Mouse (Mus musculus): ENCODE measurements around the gene Marf1. TPM values are rescaled to one million over a fixed set of nuclear protein-coding genes. Genes with fewer than 3 reads are reported as not detected.
"Not testable (repeated sequence)": the region's sequence is repeated elsewhere in the genome, so short reads cannot be mapped to it uniquely, and the experiment has no call there.

The Marf1 gene
- total and polyA plus RNA-seq, 3 experiments = 19.9 to 28.1 (median 26.7) TPM

GRCm38 (mm10) chr16:14066571-14066970, 96.6 kb downstream of the Marf1 start:
- H3K4me3 ChIP-seq (replicated peaks in 1 of 3; ENCODE audit: low read depth in 2 of 3, low read length in 2 of 3, poor library complexity in 1 of 3); H3K36me3 ChIP-seq (replicated peaks in 1 of 2; ENCODE audit: control insufficient read depth in 1 of 2, insufficient read depth in 1 of 2, low read length in 1 of 2); H3K9ac ChIP-seq (ENCODE audit: insufficient read depth, low read depth); H3K27me3 ChIP-seq (replicated peaks); H3K27ac ChIP-seq (ENCODE audit: insufficient read depth, low read depth); H3K79me2 ChIP-seq (replicated peaks; ENCODE audit: control insufficient read depth, extremely low read depth, insufficient read depth, poor library complexity, severe bottlenecking); dilution Hi-C loops (cut with MboI; ENCODE audit: extremely low pct_ligation_motif_present, extremely low pct_unique_long_range_greater_than_20kb, low sequenced_read_pairs); DNase-seq (ENCODE audit: extremely low read depth); H3K9me3 ChIP-seq (replicated peaks; ENCODE audit: low read length); H3K4me1 ChIP-seq (ENCODE audit: control insufficient read depth in 1 of 2, insufficient read depth in 2 of 2); H3K4me2 ChIP-seq (ENCODE audit: insufficient read depth, low read depth, poor library complexity, severe bottlenecking); in situ Hi-C loops (cut with MboI; ENCODE audit: low pct_ligation_motif_present, low pct_unique_long_range_greater_than_20kb, low sequenced_read_pairs): not testable (repeated sequence)

DNA sequence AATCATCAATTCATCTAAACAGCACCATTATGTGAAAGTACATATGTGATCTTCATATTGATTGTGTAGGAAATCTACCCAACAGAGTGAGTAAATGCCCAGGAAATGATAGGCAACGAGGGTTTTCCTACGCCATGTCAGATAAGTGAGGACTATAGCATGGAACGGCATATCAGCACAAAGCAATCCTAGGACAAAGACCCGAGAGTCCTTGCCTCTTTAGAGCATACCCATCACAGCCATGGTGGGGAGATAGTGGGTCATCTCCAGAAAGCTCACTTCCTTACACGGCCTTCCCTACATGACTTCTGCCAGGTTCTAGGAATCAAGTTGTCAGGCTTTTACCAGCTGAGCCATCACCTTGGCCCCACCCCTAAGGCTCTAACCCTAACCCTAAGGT, 103.3 kb downstream of the Marf1 start:
- no peak overlapping the region for H3K27ac ChIP-seq (ENCODE audit: insufficient read depth, low read depth)
- no peak for TF ChIP-seq NRF1 (IDR thresholded peaks at IDR 0.05; ENCODE audit: low read depth, low read length)
- TF ChIP-seq UBTF (IDR thresholded peaks at IDR 0.05; ENCODE audit: low read depth, low read length) = no peak
- TF ChIP-seq ZNF384 (IDR thresholded peaks at IDR 0.05; ENCODE audit: low read depth, low read length) = 0 out of 2 replicates have a peak, but pooled peaks have one; percentile 1
- H3K79me2 ChIP-seq (replicated peaks; ENCODE audit: control insufficient read depth, extremely low read depth, insufficient read depth, poor library complexity, severe bottlenecking) = no peaks in the 10 kb centered on the region
- H3K36me3 ChIP-seq (replicated peaks in 1 of 2; ENCODE audit: control insufficient read depth in 1 of 2, insufficient read depth in 1 of 2, low read length in 1 of 2) = no peaks in the 10 kb centered on the region
- no peak overlapping the region for H3K4me2 ChIP-seq (ENCODE audit: insufficient read depth, low read depth, poor library complexity, severe bottlenecking)
- in situ Hi-C loops (cut with MboI; ENCODE audit: low pct_ligation_motif_present, low pct_unique_long_range_greater_than_20kb, low sequenced_read_pairs) = no loop called here
- no peaks in the 10 kb centered on the region for H3K27me3 ChIP-seq (replicated peaks)
- H3K4me3 ChIP-seq (replicated peaks in 1 of 3; ENCODE audit: low read depth in 2 of 3, low read length in 2 of 3, poor library complexity in 1 of 3) = no peak overlapping the region
- H3K4me1 ChIP-seq (ENCODE audit: control insufficient read depth in 1 of 2, insufficient read depth in 2 of 2) = no peaks in the 10 kb centered on the region
- no peak overlapping the region for H3K9ac ChIP-seq (ENCODE audit: insufficient read depth, low read depth)
- no peaks in the 10 kb centered on the region for H3K9me3 ChIP-seq (replicated peaks; ENCODE audit: low read length)
- DNase-seq (ENCODE audit: extremely low read depth) = no peak
- dilution Hi-C loops (cut with MboI; ENCODE audit: extremely low pct_ligation_motif_present, extremely low pct_unique_long_range_greater_than_20kb, low sequenced_read_pairs) = no loop called here

Other genes starting within 250 kb of the Marf1 start
- not detected in 2 replicates for gene 2900011O08Rik, start 176.7 kb downstream of the Marf1 start, total RNA-seq (2012; rRNA removed)
- not detected in 2 replicates for gene 2900011O08Rik, start 176.7 kb downstream of the Marf1 start, total RNA-seq (2014; rRNA removed)
- gene 2900011O08Rik, start 176.7 kb downstream of the Marf1 start, polyA plus RNA-seq (2012; ENCODE audit: insufficient read length, low read depth) = not detected in 2 replicates
- gene Ifitm7, start 176.5 kb downstream of the Marf1 start, total RNA-seq (2012; rRNA removed) = not detected in 2 replicates
- not detected in 2 replicates for gene Ifitm7, start 176.5 kb downstream of the Marf1 start, total RNA-seq (2014; rRNA removed)
- gene Ifitm7, start 176.5 kb downstream of the Marf1 start, polyA plus RNA-seq (2012; ENCODE audit: insufficient read length, low read depth) = not detected in 2 replicates
- 65.0 and 84.8 TPM in 2 replicates for gene Nde1, start 76 bp downstream of the Marf1 start, total RNA-seq (2012; rRNA removed)
- 62.1 and 68.6 TPM in 2 replicates for gene Nde1, start 76 bp downstream of the Marf1 start, total RNA-seq (2014; rRNA removed)
- 104 and 110 TPM in 2 replicates for gene Nde1, start 76 bp downstream of the Marf1 start, polyA plus RNA-seq (2012; ENCODE audit: insufficient read length, low read depth)
- 0.04 TPM in 2 replicates for gene Myh11, start 128.0 kb upstream of the Marf1 start, total RNA-seq (2012; rRNA removed)
- gene Myh11, start 128.0 kb upstream of the Marf1 start, total RNA-seq (2014; rRNA removed) = 0.04 and 0.05 TPM in 2 replicates
- gene Myh11, start 128.0 kb upstream of the Marf1 start, polyA plus RNA-seq (2012; ENCODE audit: insufficient read length, low read depth) = 0.06 and 0.18 TPM in 2 replicates
- 32.8 and 38.5 TPM in 2 replicates for gene Fopnl, start 154.1 kb upstream of the Marf1 start, total RNA-seq (2012; rRNA removed)
- gene Fopnl, start 154.1 kb upstream of the Marf1 start, total RNA-seq (2014; rRNA removed) = 153 and 159 TPM in 2 replicates
- 54.9 and 56.8 TPM in 2 replicates for gene Fopnl, start 154.1 kb upstream of the Marf1 start, polyA plus RNA-seq (2012; ENCODE audit: insufficient read length, low read depth)
- gene Abcc1, start 198.2 kb upstream of the Marf1 start, total RNA-seq (2012; rRNA removed) = 36.3 and 37.4 TPM in 2 replicates
- gene Abcc1, start 198.2 kb upstream of the Marf1 start, total RNA-seq (2014; rRNA removed) = 26.5 and 30.2 TPM in 2 replicates
- 42.2 and 49.7 TPM in 2 replicates for gene Abcc1, start 198.2 kb upstream of the Marf1 start, polyA plus RNA-seq (2012; ENCODE audit: insufficient read length, low read depth)